Mouse (Mus musculus): ENCODE data around the gene Fzd10. TPM values are rescaled to one million over a fixed set of nuclear protein-coding genes. Genes with fewer than 3 reads are reported as not detected.

Fzd10 gene
- polyA plus RNA-seq, 1 experiment from 2014 or later: 2.3 TPM

DNA sequence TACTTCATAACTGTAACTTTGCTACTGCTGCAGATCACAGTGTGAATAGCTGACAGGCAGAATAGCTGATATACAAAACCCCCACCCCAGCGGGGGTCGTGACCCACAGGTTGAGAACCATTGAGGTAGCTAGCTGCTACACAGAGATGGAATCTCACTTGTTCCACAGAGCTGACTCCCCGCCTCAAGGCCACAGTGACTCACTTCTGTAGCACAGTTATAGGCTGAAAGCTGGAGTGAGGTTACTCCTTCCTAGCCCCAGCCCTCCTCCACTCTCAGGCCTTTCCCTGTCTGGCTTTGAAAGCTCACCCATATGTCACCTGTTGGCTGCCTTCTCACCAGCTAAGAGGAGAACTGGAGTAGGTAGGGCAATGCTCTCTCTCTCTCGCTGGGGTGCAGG is 19.7 kb upstream of the Fzd10 start:
- Histone ChIP-seq H3K4me2 (no peak overlapping the region), H3K4me1 (peaks cover 4% of the 10 kb centered on the region; the same call in 1 of the 2 replicates), H3K27me3 (replicated peaks) (no peaks in the 10 kb centered on the region), H3K9me3 (replicated peaks) (no peaks in the 10 kb centered on the region), H3K9ac (replicated peaks) (no peak overlapping the region), H3K36me3 (no peaks in the 10 kb centered on the region), H3K4me3 (replicated peaks) (no peak overlapping the region), H3K27ac (replicated peaks) (no peak overlapping the region)
- ATAC-seq (ENCODE audit: low FRiP score): no peak
- 74% methylated on average over 4 of the region's 4 CpGs for WGBS

DNA sequence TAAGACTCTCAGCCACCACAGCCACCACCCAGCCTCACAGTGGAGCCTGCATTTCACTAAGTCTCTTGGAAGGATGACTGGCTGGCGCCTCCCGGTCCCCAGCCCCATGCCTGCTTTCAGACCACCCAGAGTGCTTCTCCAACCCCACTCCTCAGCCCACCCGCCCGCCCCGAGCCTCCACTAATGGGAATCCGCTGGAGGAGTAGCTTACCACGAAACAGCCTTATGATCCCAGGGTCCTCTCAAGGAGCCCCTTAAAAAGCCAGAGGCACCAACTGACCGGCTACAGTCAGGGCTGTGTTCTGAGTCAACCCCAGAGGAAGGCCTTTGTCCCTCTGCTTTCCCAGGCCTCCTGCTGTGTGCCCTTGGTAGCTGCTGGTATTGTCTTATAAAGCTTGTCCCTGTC is 19.1 kb upstream of the Fzd10 start:
- Histone ChIP-seq H3K4me3 (replicated peaks) (no peak overlapping the region), H3K4me1 (peaks cover 4% of the 10 kb centered on the region; the same call in 1 of the 2 replicates), H3K9ac (replicated peaks) (no peak overlapping the region), H3K4me2 (no peak overlapping the region), H3K27me3 (replicated peaks) (no peaks in the 10 kb centered on the region), H3K27ac (replicated peaks) (no peak overlapping the region), H3K9me3 (replicated peaks) (no peaks in the 10 kb centered on the region), H3K36me3 (no peaks in the 10 kb centered on the region)
- 13% methylated on average over 8 of the region's 8 CpGs for WGBS
- ATAC-seq (ENCODE audit: low FRiP score): no peak

DNA sequence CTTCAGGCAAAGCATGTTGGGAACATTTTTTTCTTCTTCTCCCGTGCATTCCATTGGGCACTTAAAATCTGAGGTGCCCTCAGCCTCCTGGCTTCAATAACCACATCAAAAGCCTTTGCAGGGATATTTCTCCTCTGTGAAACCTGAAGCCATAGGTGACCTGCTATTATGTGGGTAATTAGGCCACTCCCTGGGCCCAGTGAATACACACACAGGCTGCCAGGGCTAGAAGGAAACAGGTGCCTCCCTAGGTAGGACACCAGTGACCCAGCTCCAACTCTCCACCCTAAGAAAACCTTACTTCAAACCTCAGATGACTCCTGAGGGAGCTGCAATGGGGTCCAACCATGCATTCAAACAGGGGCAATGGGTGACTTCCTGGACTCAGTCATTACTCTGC is 11.4 kb upstream of the Fzd10 start:
- 58% methylated on average over 1 of the region's 1 CpGs for WGBS
- no peaks in the 10 kb centered on the region for H3K4me1 ChIP-seq
- H3K9ac ChIP-seq (replicated peaks): no peak overlapping the region
- no peaks in the 10 kb centered on the region for H3K9me3 ChIP-seq (replicated peaks)
- H3K4me2 ChIP-seq: no peak overlapping the region
- no peaks in the 10 kb centered on the region for H3K27me3 ChIP-seq (replicated peaks)
- no peak for ATAC-seq (ENCODE audit: low FRiP score)
- no peaks in the 10 kb centered on the region for H3K36me3 ChIP-seq
- no peak overlapping the region for H3K4me3 ChIP-seq (replicated peaks)
- H3K27ac ChIP-seq (replicated peaks): no peak overlapping the region

- no peak overlapping the region for H3K27ac ChIP-seq (replicated peaks)
- ATAC-seq (ENCODE audit: low FRiP score): no peak
- no peak overlapping the region for H3K4me2 ChIP-seq
- peaks cover 21% of the 10 kb centered on the region for H3K4me1 ChIP-seq
- no peak overlapping the region for H3K4me3 ChIP-seq (replicated peaks)
- 90% methylated on average over 13 of the region's 13 CpGs for WGBS
- no peaks in the 10 kb centered on the region for H3K9me3 ChIP-seq (replicated peaks)
- no peaks in the 10 kb centered on the region for H3K27me3 ChIP-seq (replicated peaks)
- no peak overlapping the region for H3K9ac ChIP-seq (replicated peaks)
- no peaks in the 10 kb centered on the region for H3K36me3 ChIP-seq
These were observed 7.2 kb upstream of the Fzd10 start for GRCm38 (mm10) chr5:128593446-128593845.

- no peak for ATAC-seq (ENCODE audit: low FRiP score)
- no peaks in the 10 kb centered on the region; the same call in 1 of the 2 replicates for H3K27me3 ChIP-seq (replicated peaks)
- peak overlapping the region; percentile 68 for H3K4me2 ChIP-seq
- WGBS: 0% methylated on average over 20 of the region's 20 CpGs
- H3K27ac ChIP-seq (replicated peaks): peak overlapping the region; percentile 19; the same call in 1 of the 2 replicates
- peak overlapping the region; percentile 38 for H3K4me3 ChIP-seq (replicated peaks)
- H3K9me3 ChIP-seq (replicated peaks): no peaks in the 10 kb centered on the region
- peaks cover 53% of the 10 kb centered on the region for H3K4me1 ChIP-seq
- no peak overlapping the region for H3K9ac ChIP-seq (replicated peaks)
- H3K36me3 ChIP-seq: no peaks in the 10 kb centered on the region
These were observed 3.8 kb upstream of the Fzd10 start for GRCm38 (mm10) chr5:128596813-128597212.

GRCm38 (mm10) chr5:128597381-128597780 is 3.3 kb upstream of the Fzd10 start:
- Histone ChIP-seq H3K36me3 (no peaks in the 10 kb centered on the region), H3K27ac (replicated peaks) (0 out of 2 replicates have a peak overlapping the region, but pooled peaks have one; percentile 30), H3K9me3 (replicated peaks) (no peaks in the 10 kb centered on the region), H3K27me3 (replicated peaks) (peaks cover 4% of the 10 kb centered on the region; the same call in 1 of the 2 replicates), H3K4me2 (peak overlapping the region; percentile 68), H3K9ac (replicated peaks) (no peak overlapping the region), H3K4me1 (peaks cover 59% of the 10 kb centered on the region), H3K4me3 (replicated peaks) (peak overlapping the region; percentile 38; the same call in 1 of the 2 replicates)
- ATAC-seq (ENCODE audit: low FRiP score): no peak
- 4% methylated on average over 4 of the region's 4 CpGs for WGBS

GRCm38 (mm10) chr5:128598191-128598720 is 2.4 kb upstream of the Fzd10 start:
- H3K27ac ChIP-seq (replicated peaks): peak overlapping the region; percentile 70
- H3K4me2 ChIP-seq: peak overlapping the region; percentile 99
- H3K9me3 ChIP-seq (replicated peaks): no peaks in the 10 kb centered on the region
- H3K36me3 ChIP-seq: no peaks in the 10 kb centered on the region
- 2% methylated on average over 10 of the region's 10 CpGs for WGBS
- peaks cover 8% of the 10 kb centered on the region for H3K27me3 ChIP-seq (replicated peaks)
- ATAC-seq (ENCODE audit: low FRiP score): no peak
- H3K4me3 ChIP-seq (replicated peaks): peak overlapping the region; percentile 65; the same call in 1 of the 2 replicates
- peaks cover 63% of the 10 kb centered on the region for H3K4me1 ChIP-seq
- H3K9ac ChIP-seq (replicated peaks): no peak overlapping the region; the same call in 1 of the 2 replicates

DNA sequence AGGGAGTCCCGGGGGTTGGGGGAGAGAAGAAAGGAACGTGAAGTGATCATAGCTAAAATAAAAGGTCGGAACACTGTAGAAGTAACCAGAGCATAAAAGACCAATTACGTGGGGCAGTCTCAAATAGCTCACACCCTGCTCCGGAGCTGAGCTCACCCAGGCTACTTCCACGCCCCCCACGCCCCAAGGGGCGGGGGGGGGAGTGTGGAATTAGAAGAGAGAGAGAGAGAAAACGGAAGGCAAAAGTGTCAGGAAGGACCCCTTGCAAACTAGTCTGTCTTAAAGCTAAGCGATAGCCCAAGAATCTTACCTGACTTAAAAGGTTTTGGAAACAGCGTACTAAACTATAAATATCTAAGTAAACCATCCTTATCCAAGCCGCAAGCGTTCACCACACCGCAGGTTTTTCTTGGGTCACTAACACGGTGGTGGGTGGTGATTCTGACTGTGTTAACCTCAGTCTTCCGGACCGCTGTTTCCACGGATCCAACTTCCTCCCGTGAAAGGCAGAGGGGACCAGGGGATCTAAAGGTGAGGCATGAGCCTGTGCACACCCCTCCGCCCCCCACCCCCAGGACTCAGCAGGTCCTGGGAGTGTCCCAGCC is 1.8 kb upstream of the Fzd10 start:
- Histone ChIP-seq H3K4me2 (peak overlapping the region; percentile 99), H3K4me3 (replicated peaks) (peak overlapping the region; percentile 65), H3K27ac (replicated peaks) (peak overlapping the region; percentile 70), H3K9me3 (replicated peaks) (no peaks in the 10 kb centered on the region), H3K27me3 (replicated peaks) (peaks cover 8% of the 10 kb centered on the region), H3K9ac (replicated peaks) (peak overlapping the region; percentile 36; the same call in 1 of the 2 replicates), H3K36me3 (no peaks in the 10 kb centered on the region), H3K4me1 (peaks cover 65% of the 10 kb centered on the region)
- ATAC-seq (ENCODE audit: low FRiP score): no peak
- under 1% methylated on average over 20 of the region's 20 CpGs for WGBS

- Histone ChIP-seq H3K4me1 (peaks cover 65% of the 10 kb centered on the region), H3K4me3 (replicated peaks) (peak overlapping the region; percentile 65)
These were observed 1.1 kb upstream of the Fzd10 start for GRCm38 (mm10) chr5:128599365-128600071.

DNA sequence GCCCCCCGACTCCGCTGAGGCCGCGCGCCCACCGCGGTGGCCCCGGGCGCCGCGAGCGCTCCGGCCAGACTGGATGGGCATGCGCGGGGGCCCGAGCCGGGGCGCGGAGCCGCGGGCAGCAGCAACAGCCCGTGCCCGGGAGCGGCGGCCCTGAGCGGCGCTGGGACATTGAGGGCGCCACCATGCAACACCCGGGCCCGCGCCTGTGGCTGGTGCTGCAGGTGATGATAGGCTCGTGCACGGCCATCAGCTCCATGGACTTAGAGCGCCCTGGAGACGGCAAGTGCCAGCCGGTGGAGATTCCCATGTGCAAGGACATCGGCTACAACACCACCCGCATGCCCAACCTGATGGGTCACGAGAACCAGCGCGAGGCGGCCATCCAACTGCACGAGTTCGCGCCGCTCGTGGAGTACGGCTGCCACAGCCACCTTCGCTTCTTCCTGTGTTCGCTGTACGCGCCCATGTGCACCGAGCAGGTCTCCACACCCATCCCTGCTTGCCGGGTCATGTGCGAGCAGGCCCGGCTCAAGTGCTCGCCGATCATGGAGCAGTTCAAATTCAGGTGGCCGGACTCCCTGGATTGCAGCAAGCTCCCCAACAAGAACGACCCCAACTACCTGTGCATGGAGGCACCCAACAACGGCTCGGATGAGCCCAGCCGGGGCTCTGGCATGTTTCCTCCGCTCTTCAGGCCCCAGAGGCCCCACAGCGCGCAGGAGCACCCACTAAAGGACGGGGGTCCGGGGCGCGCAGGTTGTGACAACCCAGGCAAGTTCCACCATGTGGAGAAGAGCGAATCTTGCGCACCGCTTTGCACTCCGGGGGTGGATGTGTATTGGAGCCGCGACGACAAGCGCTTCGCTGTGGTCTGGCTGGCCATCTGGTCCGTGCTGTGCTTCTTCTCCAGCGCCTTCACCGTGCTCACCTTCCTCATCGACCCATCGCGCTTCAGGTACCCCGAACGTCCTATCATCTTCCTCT is 684 bp downstream of the Fzd10 start:
- under 1% methylated on average over 81 of the region's 87 CpGs for WGBS
- H3K36me3 ChIP-seq: no peaks in the 10 kb centered on the region
- no peaks in the 10 kb centered on the region for H3K9me3 ChIP-seq (replicated peaks)
- H3K4me1 ChIP-seq: peaks cover 58% of the 10 kb centered on the region
- H3K9ac ChIP-seq (replicated peaks): peak overlapping the region; percentile 52
- ATAC-seq (ENCODE audit: low FRiP score): peak; percentile 49
- peak overlapping the region; percentile 76 for H3K27ac ChIP-seq (replicated peaks)
- H3K27me3 ChIP-seq (replicated peaks): peaks cover 8% of the 10 kb centered on the region
- peak overlapping the region; percentile 65 for H3K4me3 ChIP-seq (replicated peaks)
- H3K4me2 ChIP-seq: peak overlapping the region; percentile 99

More at GRCm38 (mm10) chr5:128599365-128600071, 1.1 kb upstream of the Fzd10 start:
- H3K27ac ChIP-seq (replicated peaks): peak overlapping the region; percentile 70
- ATAC-seq (ENCODE audit: low FRiP score): no peak
- no peaks in the 10 kb centered on the region for H3K9me3 ChIP-seq (replicated peaks)
- no peaks in the 10 kb centered on the region for H3K36me3 ChIP-seq
- H3K4me2 ChIP-seq: peak overlapping the region; percentile 99
- peak overlapping the region; percentile 52 for H3K9ac ChIP-seq (replicated peaks)
- peaks cover 8% of the 10 kb centered on the region for H3K27me3 ChIP-seq (replicated peaks)
- WGBS: 1% methylated on average over 28 of the region's 28 CpGs

DNA sequence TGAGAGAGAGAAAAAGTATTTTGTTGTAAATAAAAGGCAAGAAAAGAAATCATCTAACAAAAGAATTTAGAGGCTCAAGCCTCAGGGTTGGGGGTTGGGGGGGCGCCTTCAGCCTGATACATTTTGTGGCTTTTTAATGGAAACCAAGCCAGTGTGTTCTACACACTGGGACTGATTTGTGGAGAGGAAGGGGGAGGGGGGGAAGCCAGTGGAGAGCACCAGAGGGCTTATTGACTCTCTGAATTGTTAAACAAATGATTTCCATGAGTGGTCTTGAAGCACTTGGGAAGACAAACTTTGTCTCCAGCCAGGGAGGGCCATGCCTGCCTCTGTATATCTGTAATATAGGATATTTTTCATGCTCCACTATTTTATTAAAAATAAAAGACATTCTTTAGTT is 3.0 kb downstream of the Fzd10 start:
- Histone ChIP-seq H3K27ac (replicated peaks) (no peak overlapping the region), H3K4me2 (peak overlapping the region; percentile 99), H3K27me3 (replicated peaks) (peaks cover 14% of the 10 kb centered on the region), H3K9me3 (replicated peaks) (no peaks in the 10 kb centered on the region), H3K36me3 (no peaks in the 10 kb centered on the region), H3K9ac (replicated peaks) (no peak overlapping the region), H3K4me3 (replicated peaks) (no peak overlapping the region), H3K4me1 (peaks cover 54% of the 10 kb centered on the region)
- WGBS: 29% methylated on average over 1 of the region's 1 CpGs
- no peak for ATAC-seq (ENCODE audit: low FRiP score)

All from neural tube, embryonic 15.5 days (tissue).